Mouse (Mus musculus) heart, embryonic 12.5 days (tissue): ENCODE measurements around the gene Izumo4. TPM values are rescaled to one million over a fixed set of nuclear protein-coding genes. Genes with fewer than 3 reads are reported as not detected.

Experiments used
- ATAC-seq: fragments of 200-750 bp; cut with Nextera tagmentation; 2 replicates; pipeline ENCODE4 v1.8.0; 2017; ENCODE audit warnings: moderate TSS enrichment, moderate library complexity; ENCODE audit not compliant: insufficient number of reproducible peaks, low FRiP score
- H3K27ac ChIP-seq: fragments of 300-500 bp; sonication (generic); 2 replicates; pipeline ENCODE4 v1.5.1; 2016; ENCODE audit warnings: mild to moderate bottlenecking, moderate library complexity; ENCODE audit not compliant: poor library complexity, severe bottlenecking
- H3K27me3 ChIP-seq: fragments of 300-500 bp; sonication (generic); replicated peaks from 2 replicates; pipeline ENCODE4 v1.6.1; 2016; ENCODE audit warnings: mild to moderate bottlenecking, moderate library complexity
- H3K36me3 ChIP-seq: fragments of 300-500 bp; sonication (generic); 2 replicates; pipeline ENCODE4 v1.6.1; 2016; ENCODE audit warnings: mild to moderate bottlenecking, moderate library complexity
- H3K4me1 ChIP-seq: fragments of 300-500 bp; sonication (generic); replicated peaks from 2 replicates; pipeline ENCODE4 v1.6.1; 2016; ENCODE audit warnings: mild to moderate bottlenecking
- H3K4me2 ChIP-seq: fragments of 300-500 bp; sonication (generic); 2 replicates; pipeline ENCODE4 v1.6.1; 2016; ENCODE audit warnings: mild to moderate bottlenecking, moderate library complexity
- H3K4me3 ChIP-seq: fragments of 300-500 bp; sonication (generic); 2 replicates; pipeline ENCODE4 v1.5.1; 2016; ENCODE audit warnings: mild to moderate bottlenecking
- H3K9ac ChIP-seq: fragments of 300-500 bp; sonication (generic); 2 replicates; pipeline ENCODE4 v1.6.1; 2016; ENCODE audit warnings: mild to moderate bottlenecking, moderate library complexity
- H3K9me3 ChIP-seq: fragments of 300-500 bp; sonication (generic); replicated peaks from 2 replicates; pipeline ENCODE4 v1.6.1; 2016; ENCODE audit warnings: mild to moderate bottlenecking, moderate library complexity
- WGBS: fragments of 180-500 bp; shearing (Covaris S2); methylation state at CpG from one replicate; pipeline ENCODE4 v1.1.7; 2016; 5-methylcytosine and 5-hydroxymethylcytosine counted together
- polyA plus RNA-seq: library from polyadenylated mRNA; unstranded; fragments of >200 nt; fragmentation: Nextera tagmentation; extraction: Ambion mirVana; gene quantifications from 2 replicates; pipeline ENCODE4 v1.2.1, GENCODE M21; 2016

Gene Izumo4
- polyA plus RNA-seq, 1 experiment from 2014 or later, result 18.4 TPM

GRCm38 (mm10) chr10:80670531-80670930 lies 31.5 kb upstream of the Izumo4 start:
- Histone ChIP-seq H3K4me1 (peaks cover 56% of the 10 kb centered on the region), H3K9ac (0 out of 2 replicates have a peak overlapping the region, but pooled peaks have one; percentile 11), H3K36me3 (peaks cover 78% of the 10 kb centered on the region), H3K4me3 (no peak overlapping the region), H3K27ac (no peak overlapping the region), H3K9me3 (no peaks in the 10 kb centered on the region), H3K27me3 (no peaks in the 10 kb centered on the region), H3K4me2 (no peak overlapping the region)
- 96% methylated on average over 2 of the region's 2 CpGs for WGBS
- no peak for ATAC-seq

- H3K27ac ChIP-seq, result no peak overlapping the region
- H3K4me3 ChIP-seq, result no peak overlapping the region
- peaks cover 50% of the 10 kb centered on the region for H3K4me1 ChIP-seq
- no peak overlapping the region for H3K4me2 ChIP-seq
- no peaks in the 10 kb centered on the region for H3K27me3 ChIP-seq
- no peak for ATAC-seq
- H3K36me3 ChIP-seq, result peaks cover 71% of the 10 kb centered on the region
- 86% methylated on average over 4 of the region's 4 CpGs for WGBS
- H3K9ac ChIP-seq, result 0 out of 2 replicates have a peak overlapping the region, but pooled peaks have one; percentile 11
- no peaks in the 10 kb centered on the region for H3K9me3 ChIP-seq
Measured at GRCm38 (mm10) chr10:80671251-80671650, 30.7 kb upstream of the Izumo4 start.

GRCm38 (mm10) chr10:80671936-80672690 lies 29.9 kb upstream of the Izumo4 start:
- Histone ChIP-seq H3K9ac (0 out of 2 replicates have a peak overlapping the region, but pooled peaks have one; percentile 11), H3K27me3 (no peaks in the 10 kb centered on the region), H3K4me2 (no peak overlapping the region), H3K27ac (no peak overlapping the region), H3K36me3 (peaks cover 62% of the 10 kb centered on the region), H3K9me3 (no peaks in the 10 kb centered on the region), H3K4me1 (peaks cover 44% of the 10 kb centered on the region), H3K4me3 (no peak overlapping the region)
- 80% methylated on average over 11 of the region's 11 CpGs for WGBS
- ATAC-seq, result no peak

- WGBS, result 84% methylated on average over 3 of the region's 3 CpGs
- H3K9ac ChIP-seq, result peak overlapping the region; percentile 95
- H3K27me3 ChIP-seq, result no peaks in the 10 kb centered on the region
- H3K4me1 ChIP-seq, result peaks cover 60% of the 10 kb centered on the region
- H3K4me3 ChIP-seq, result peak overlapping the region; percentile 83
- H3K27ac ChIP-seq, result 0 out of 2 replicates have a peak overlapping the region, but pooled peaks have one; percentile 26
- peaks cover 46% of the 10 kb centered on the region for H3K36me3 ChIP-seq
- peak overlapping the region; percentile 84 for H3K4me2 ChIP-seq
- no peak for ATAC-seq
- H3K9me3 ChIP-seq, result no peaks in the 10 kb centered on the region
Measured at GRCm38 (mm10) chr10:80673690-80674089, 28.3 kb upstream of the Izumo4 start.

GRCm38 (mm10) chr10:80674161-80674711 lies 27.7 kb upstream of the Izumo4 start:
- Histone ChIP-seq H3K27ac (0 out of 2 replicates have a peak overlapping the region, but pooled peaks have one; percentile 26), H3K4me3 (peak overlapping the region; percentile 83), H3K9me3 (no peaks in the 10 kb centered on the region), H3K9ac (peak overlapping the region; percentile 95), H3K4me1 (peaks cover 65% of the 10 kb centered on the region), H3K4me2 (peak overlapping the region; percentile 84), H3K27me3 (no peaks in the 10 kb centered on the region), H3K36me3 (peaks cover 41% of the 10 kb centered on the region)
- ATAC-seq, result no peak
- WGBS, result 43% methylated on average over 5 of the region's 5 CpGs

GRCm38 (mm10) chr10:80674851-80675404 lies 27.1 kb upstream of the Izumo4 start:
- Histone ChIP-seq H3K4me3 (peak overlapping the region; percentile 83), H3K36me3 (peaks cover 34% of the 10 kb centered on the region), H3K4me1 (peaks cover 72% of the 10 kb centered on the region), H3K27me3 (no peaks in the 10 kb centered on the region), H3K27ac (peak overlapping the region; percentile 82), H3K4me2 (peak overlapping the region; percentile 84), H3K9ac (peak overlapping the region; percentile 95), H3K9me3 (no peaks in the 10 kb centered on the region)
- no peak for ATAC-seq
- 13% methylated on average over 6 of the region's 6 CpGs for WGBS

GRCm38 (mm10) chr10:80675405-80676197 lies 26.4 kb upstream of the Izumo4 start:
- Histone ChIP-seq H3K36me3 (peaks cover 27% of the 10 kb centered on the region), H3K4me1 (peaks cover 76% of the 10 kb centered on the region), H3K27me3 (no peaks in the 10 kb centered on the region), H3K27ac (peak overlapping the region; percentile 82), H3K9me3 (no peaks in the 10 kb centered on the region), H3K4me2 (peak overlapping the region; percentile 84), H3K9ac (peak overlapping the region; percentile 95), H3K4me3 (peak overlapping the region; percentile 83)
- under 1% methylated on average over 50 of the region's 54 CpGs for WGBS
- no peak; the same call in 1 of the 2 replicates for ATAC-seq

GRCm38 (mm10) chr10:80676198-80676928 lies 25.6 kb upstream of the Izumo4 start:
- under 1% methylated on average over 73 of the region's 78 CpGs for WGBS
- no peaks in the 10 kb centered on the region for H3K9me3 ChIP-seq

GRCm38 (mm10) chr10:80677128-80677875 lies 24.7 kb upstream of the Izumo4 start:
- Histone ChIP-seq H3K9me3 (no peaks in the 10 kb centered on the region), H3K27me3 (no peaks in the 10 kb centered on the region), H3K36me3 (peaks cover 11% of the 10 kb centered on the region), H3K27ac (peak overlapping the region; percentile 99), H3K4me1 (peaks cover 62% of the 10 kb centered on the region), H3K4me2 (peak overlapping the region; percentile 84), H3K9ac (peak overlapping the region; percentile 85), H3K4me3 (peak overlapping the region; percentile 83)
- ATAC-seq, result no peak
- 30% methylated on average over 9 of the region's 9 CpGs for WGBS

More at GRCm38 (mm10) chr10:80676198-80676928, 25.6 kb upstream of the Izumo4 start:
- Histone ChIP-seq H3K27ac (peak overlapping the region; percentile 99), H3K4me1 (peaks cover 72% of the 10 kb centered on the region), H3K9ac (peak overlapping the region; percentile 95), H3K27me3 (no peaks in the 10 kb centered on the region), H3K4me2 (peak overlapping the region; percentile 84), H3K4me3 (peak overlapping the region; percentile 83), H3K36me3 (peaks cover 19% of the 10 kb centered on the region)
- ATAC-seq, result peak; percentile 90
